Mouse (Mus musculus): ENCODE measurements at regions not wholly inside any gene's neighbourhood (a gene's known extent, or its start where the extent isn't known, plus 50 kb on each side); places are given as distances from the start of the nearest gene placed in this dataset.

GRCm38 (mm10) chr5:126186111-126186510 lies 654.5 kb downstream of the Tmem132b start:
- DNase-seq = no peak

GRCm38 (mm10) chr5:126199876-126200275 lies 668.3 kb downstream of the Tmem132b start:
- DNase-seq = no peak

- DNase-seq = no peak
Observed at GRCm38 (mm10) chr5:126201535-126201934, 670.0 kb downstream of the Tmem132b start.

GRCm38 (mm10) chr5:126201996-126202395 lies 670.4 kb downstream of the Tmem132b start:
- DNase-seq = no peak

GRCm38 (mm10) chr5:126217016-126217415 lies 685.4 kb downstream of the Tmem132b start:
- DNase-seq = no peak

GRCm38 (mm10) chr5:126217746-126218145 lies 686.2 kb downstream of the Tmem132b start:
- no peak for DNase-seq

- no peak for DNase-seq
Observed at GRCm38 (mm10) chr5:126223696-126224095, 692.1 kb downstream of the Tmem132b start.

- no peak for DNase-seq
Observed at GRCm38 (mm10) chr5:126230768-126231167, 699.2 kb downstream of the Tmem132b start.

GRCm38 (mm10) chr5:126238071-126238470 lies 706.5 kb downstream of the Tmem132b start:
- no peak for DNase-seq

- no peak for DNase-seq
Observed at GRCm38 (mm10) chr5:126245776-126246175, 714.2 kb downstream of the Tmem132b start.

- no peak for DNase-seq
Observed at GRCm38 (mm10) chr5:126250331-126250730, 718.8 kb downstream of the Tmem132b start.

- DNase-seq = no peak
Observed at GRCm38 (mm10) chr5:126254661-126255060, 723.1 kb downstream of the Tmem132b start.

GRCm38 (mm10) chr5:126257860-126258259 lies 726.3 kb downstream of the Tmem132b start:
- no peak for DNase-seq

- DNase-seq = no peak
Observed at GRCm38 (mm10) chr5:126266471-126266870, 734.9 kb downstream of the Tmem132b start.

GRCm38 (mm10) chr5:126266929-126267609 lies 735.5 kb downstream of the Tmem132b start:
- DNase-seq = no peak

GRCm38 (mm10) chr5:126268592-126268991 lies 737.0 kb downstream of the Tmem132b start:
- DNase-seq = no peak

GRCm38 (mm10) chr5:126274316-126274715 lies 742.7 kb downstream of the Tmem132b start:
- DNase-seq = no peak

GRCm38 (mm10) chr5:126281057-126281728 lies 749.6 kb downstream of the Tmem132b start:
- DNase-seq = no peak

GRCm38 (mm10) chr5:126281782-126282181 lies 750.2 kb downstream of the Tmem132b start:
- no peak for DNase-seq

- no peak for DNase-seq
Observed at GRCm38 (mm10) chr5:126324847-126325246, 793.3 kb downstream of the Tmem132b start.

GRCm38 (mm10) chr5:126328276-126328675 lies 796.7 kb downstream of the Tmem132b start:
- no peak for DNase-seq

GRCm38 (mm10) chr5:126335091-126335490 lies 803.5 kb downstream of the Tmem132b start:
- DNase-seq = no peak

GRCm38 (mm10) chr5:126335553-126336520 lies 804.3 kb downstream of the Tmem132b start:
- DNase-seq = no peak
